Mouse (Mus musculus) neutrophil, adult 5-6 weeks (primary cell): ENCODE results near the gene Clic4. TPM values are rescaled to one million over a fixed set of nuclear protein-coding genes. Genes with fewer than 3 reads are reported as not detected.
"Not testable (repeated sequence)": the region's sequence is repeated elsewhere in the genome, so short reads cannot be mapped to it uniquely, and the experiment has no call there.

Source experiments
- ATAC-seq: fragments of 151-379, 151-347 bp; 2 replicates; pipeline ENCODE4 v1.8.0; 2017; ENCODE audit warnings: mild to moderate bottlenecking, moderate TSS enrichment; ENCODE audit not compliant: insufficient number of reproducible peaks, poor library complexity, low FRiP score, severe bottlenecking; ENCODE audit errors: extremely low read depth
- total RNA-seq: library from RNA; stranded (forward); fragments of 200-1000 nt; gene quantifications from 2 replicates; pipeline ENCODE4 v1.2.3, GENCODE M21; 2017

Gene Clic4
- total RNA-seq, 1 experiment from 2014 or later = 31.7 TPM

- peak; percentile 86 for ATAC-seq
Measured at GRCm38 (mm10) chr4:135205711-135206600, 66.7 kb downstream of the Clic4 start.

DNA sequence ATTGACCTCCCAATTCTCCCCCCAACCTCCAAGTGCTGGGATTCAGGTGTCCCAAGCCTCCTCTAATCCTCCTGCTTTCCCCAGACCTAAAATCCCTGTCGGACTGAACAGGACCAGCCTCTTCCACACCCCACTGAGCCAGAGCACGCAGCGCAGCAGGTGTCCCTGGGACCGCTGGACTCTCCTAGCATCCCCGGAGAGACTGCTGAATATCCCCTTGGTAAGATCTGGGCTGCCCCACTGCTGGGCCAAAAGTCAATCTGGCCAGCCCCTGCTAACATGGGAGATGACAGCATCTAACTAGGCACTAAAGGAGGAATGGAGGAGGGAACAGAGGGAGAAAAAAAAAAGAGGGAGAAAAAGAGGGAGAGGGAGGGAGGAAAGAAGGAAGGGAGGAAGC is 67.4 kb downstream of the Clic4 start:
- ATAC-seq = no peak

DNA sequence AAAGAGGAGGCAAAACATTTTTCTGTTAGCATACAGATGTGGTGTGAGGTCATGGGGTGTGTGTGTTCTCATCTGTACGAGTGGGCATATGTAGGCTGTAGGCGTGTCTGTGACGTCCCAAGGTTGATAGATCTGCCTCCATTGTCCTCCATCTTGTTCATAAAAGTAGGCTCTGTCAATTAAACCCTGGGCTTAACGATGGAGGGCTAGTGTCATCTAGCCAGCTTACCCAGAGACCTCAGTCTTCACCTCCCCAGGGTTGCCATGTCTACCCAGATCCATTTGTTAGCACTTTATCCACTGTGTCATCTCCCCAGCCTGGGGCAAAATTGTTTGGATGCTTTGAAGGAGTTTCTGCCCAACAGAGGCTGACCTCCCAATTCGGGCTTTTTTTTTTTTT is 67.9 kb downstream of the Clic4 start:
- no peak for ATAC-seq

GRCm38 (mm10) chr4:135203806-135204560 is 68.6 kb downstream of the Clic4 start:
- no peak for ATAC-seq

GRCm38 (mm10) chr4:135203279-135203678 is 69.3 kb downstream of the Clic4 start:
- peak; percentile 66 for ATAC-seq

GRCm38 (mm10) chr4:135201771-135202170 is 70.8 kb downstream of the Clic4 start:
- no peak for ATAC-seq

GRCm38 (mm10) chr4:135197857-135198256 is 74.8 kb downstream of the Clic4 start:
- ATAC-seq = no peak

- ATAC-seq = 0 out of 2 replicates have a peak, but pooled peaks have one; percentile 26
Measured at GRCm38 (mm10) chr4:135192841-135193240, 79.8 kb downstream of the Clic4 start.

DNA sequence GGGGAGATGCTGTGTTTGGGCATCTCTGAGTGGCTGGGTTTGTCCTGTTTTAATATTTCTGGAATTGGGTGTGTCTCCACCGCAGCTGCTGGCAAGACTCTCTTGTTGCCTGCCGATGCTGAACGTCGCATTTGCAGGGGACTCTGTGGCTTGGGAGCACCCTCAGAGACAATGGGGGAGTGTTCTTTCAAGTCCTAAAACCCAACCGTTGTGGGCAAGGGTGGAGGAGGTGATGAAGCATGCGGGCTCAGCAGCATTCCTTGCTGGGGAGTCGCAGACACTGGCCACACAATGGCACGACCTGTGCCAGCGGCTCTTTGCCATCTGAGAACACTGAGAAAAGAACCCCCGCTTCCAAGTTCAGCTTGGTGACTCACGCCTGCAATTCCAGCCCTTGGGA is 81.0 kb downstream of the Clic4 start:
- no peak for ATAC-seq

- ATAC-seq = no peak
Measured at GRCm38 (mm10) chr4:135191185-135191584, 81.4 kb downstream of the Clic4 start.

GRCm38 (mm10) chr4:135190364-135190763 is 82.2 kb downstream of the Clic4 start:
- ATAC-seq = no peak

DNA sequence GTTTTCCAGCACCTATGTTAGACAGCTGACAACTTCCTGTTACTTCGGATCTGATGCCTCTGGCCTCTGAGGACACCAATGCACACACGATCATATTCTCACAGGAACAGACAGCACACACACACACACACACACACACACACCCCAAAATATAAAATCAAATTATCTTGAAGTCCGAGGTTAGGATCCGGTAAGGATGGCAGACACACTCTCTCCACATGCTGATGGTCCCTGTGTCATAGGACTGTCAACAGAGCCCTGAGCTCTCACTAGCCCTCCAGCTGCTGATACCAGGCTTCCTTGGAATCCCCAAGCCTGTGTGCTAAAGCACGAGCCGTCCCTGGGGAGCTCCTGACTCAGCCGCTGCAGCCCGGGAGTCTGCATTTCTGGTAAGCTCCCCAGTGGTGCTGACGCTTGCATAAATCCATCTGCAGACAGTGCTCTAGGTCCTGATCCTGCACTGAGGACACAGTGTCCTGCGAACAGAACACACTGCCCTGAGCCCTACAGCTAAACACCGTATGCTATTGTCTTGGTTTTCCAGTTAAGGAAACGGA is 83.1 kb downstream of the Clic4 start:
- no peak for ATAC-seq

GRCm38 (mm10) chr4:135184277-135184676 is 88.3 kb downstream of the Clic4 start:
- ATAC-seq = not testable (repeated sequence)

DNA sequence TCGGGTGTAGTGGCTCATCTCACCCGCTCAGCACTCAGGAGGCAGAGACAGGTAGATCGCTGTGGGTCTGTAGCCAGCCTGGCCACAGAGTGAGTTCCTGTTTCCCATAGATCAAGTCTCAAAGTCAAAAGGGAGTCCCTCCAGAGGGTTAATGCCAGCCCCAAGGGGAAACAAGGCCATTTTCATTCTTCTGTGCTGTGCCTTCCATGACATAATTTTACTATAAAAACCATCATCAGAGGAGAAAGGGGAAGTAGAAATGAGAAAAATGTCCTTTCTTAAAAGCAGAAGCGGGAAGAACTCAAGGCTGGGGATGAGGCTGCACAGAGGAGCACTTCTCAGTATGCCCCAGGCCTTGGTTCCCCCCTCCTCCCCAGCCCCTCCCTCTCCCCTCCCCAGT is 90.8 kb downstream of the Clic4 start:
- peak; percentile 54 for ATAC-seq

GRCm38 (mm10) chr4:135179077-135179481 is 93.5 kb downstream of the Clic4 start:
- ATAC-seq = peak; percentile 53

DNA sequence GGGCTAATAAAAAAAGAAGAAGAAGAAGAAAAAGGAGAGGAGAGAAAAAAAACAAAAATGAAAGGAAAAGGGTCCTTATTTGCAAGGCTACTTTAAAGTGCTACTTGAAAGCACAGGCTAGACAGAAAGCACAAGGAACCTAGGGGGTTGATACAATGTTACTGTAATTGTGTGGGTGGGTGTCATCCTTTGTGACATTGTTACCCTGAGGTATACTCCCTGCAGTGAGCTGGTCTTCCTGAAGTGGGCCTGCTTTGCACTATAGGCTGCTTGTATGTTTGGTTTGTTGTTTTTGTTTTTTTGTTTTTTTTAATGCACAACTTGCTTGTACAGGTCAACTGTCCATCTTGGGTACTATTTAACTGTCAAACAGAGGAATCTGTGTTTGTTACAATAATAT is 95.0 kb downstream of the Clic4 start:
- no peak for ATAC-seq

DNA sequence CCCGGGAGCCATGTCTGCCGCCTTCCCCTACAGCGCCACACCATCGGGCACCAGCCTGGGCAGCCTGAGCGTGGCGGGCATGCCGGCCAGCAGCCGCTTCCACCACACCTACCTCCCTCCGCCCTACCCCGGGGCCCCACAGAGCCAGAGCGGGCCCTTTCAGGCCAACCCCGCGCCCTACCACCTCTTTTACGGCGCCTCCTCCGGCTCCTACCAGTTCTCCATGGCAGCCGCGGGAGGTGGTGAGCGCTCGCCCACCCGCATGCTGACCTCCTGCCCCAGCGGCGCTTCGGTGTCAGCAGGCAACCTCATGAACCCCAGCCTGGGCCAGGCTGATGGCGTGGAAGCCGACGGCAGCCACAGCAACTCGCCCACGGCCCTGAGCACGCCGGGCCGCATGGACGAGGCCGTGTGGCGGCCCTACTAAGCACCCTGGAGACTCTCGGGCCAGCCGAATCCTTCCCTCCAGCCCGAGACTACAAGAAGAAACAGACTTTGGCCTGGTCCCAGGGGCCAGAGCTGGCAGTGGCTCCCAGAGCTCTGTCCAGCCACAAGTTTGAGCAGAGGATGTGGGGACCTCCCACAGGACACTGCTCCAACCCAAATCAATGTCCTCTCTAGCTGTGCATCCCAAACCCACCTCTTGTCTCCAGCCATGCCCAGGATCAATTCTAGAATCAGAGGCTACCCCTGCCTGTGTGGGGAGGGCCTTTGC is 97.1 kb downstream of the Clic4 start:
- ATAC-seq = no peak

DNA sequence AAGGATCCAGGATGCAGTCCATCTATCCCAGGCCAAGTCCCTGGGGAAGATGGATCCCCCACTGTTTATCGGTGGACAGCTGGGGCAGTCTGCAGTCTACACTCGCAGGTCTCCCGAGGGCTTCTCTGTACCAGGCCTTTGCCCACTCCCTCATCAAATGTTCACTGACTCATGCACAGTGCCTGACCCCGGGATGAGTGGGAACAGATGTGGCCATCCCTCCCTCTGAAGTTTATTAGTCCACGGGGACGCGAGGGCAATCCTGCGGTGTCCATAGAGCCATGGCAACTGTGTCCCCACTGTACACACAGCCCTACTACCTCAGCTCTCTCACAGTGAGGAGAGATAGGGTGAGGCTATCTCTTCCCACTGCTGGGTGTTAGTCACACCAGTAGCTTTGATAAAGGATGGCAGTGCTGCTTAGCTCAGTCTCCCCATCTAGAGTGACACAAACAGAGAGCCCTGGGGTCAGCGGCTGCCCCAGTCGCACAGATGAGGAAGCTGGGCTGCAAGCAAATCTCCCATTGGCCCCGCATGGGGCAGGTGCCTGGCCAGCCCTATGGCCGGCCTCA is 101.2 kb downstream of the Clic4 start:
- no peak for ATAC-seq

DNA sequence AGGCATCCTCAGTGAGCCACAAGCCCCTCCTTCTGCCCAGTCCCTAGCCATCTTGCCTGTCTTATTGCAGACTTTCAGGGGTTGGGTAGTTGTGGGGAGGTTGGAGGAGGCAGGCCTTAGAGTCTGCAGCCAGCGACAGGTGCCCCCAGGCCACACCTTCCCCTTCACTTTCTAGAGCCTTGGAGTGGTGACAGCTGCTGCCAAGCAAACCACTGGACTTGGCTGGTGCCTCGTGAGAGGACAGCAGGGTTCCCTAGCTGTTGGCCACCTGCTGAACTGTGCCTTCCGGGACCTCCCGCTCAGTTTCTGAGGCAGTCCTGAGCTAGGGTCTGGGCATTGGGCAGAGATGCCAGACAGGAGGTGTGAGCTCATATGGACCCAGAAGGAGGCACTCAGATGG is 103.1 kb downstream of the Clic4 start:
- ATAC-seq = no peak
